Mouse (Mus musculus) cerebellum, adult 2 months (tissue): ENCODE results near the gene Cabp2.

ENCODE experiments used
- CTCF ChIP-seq: fragments of 200-500 bp; IDR thresholded peaks from 2 replicates; pipeline ENCODE4 v1.5.1; 2011; ENCODE audit warnings: low read depth, mild to moderate bottlenecking, control low read depth, low read length, moderate library complexity, borderline replicate concordance; ENCODE audit not compliant: insufficient read depth
- POLR2A ChIP-seq: fragments of 200-500 bp; IDR thresholded peaks from 2 replicates; pipeline ENCODE4 v1.6.1; 2011; ENCODE audit warnings: low read length, control low read depth, borderline replicate concordance; ENCODE audit not compliant: insufficient read depth

GRCm38 (mm10) chr19:4104675-4105194 is 23.4 kb downstream of the Cabp2 start:
- TF ChIP-seq POLR2A, result no peak
- TF ChIP-seq CTCF, result no peak
